Mouse (Mus musculus): ENCODE measurements around the gene Elovl6.

- no peak for TF ChIP-seq POLR2A (IDR thresholded peaks at IDR 0.05; ENCODE audit: borderline replicate concordance, insufficient read depth, low read length)
- TF ChIP-seq CTCF (IDR thresholded peaks at IDR 0.05; ENCODE audit: borderline replicate concordance, insufficient read depth, low read depth, low read length), result no peak
Measured at GRCm38 (mm10) chr3:129645409-129645808, 113.3 kb downstream of the Elovl6 start.

Measured in cerebellum, adult 2 months (tissue).